Mouse (Mus musculus) kidney, adult 9 months (tissue): ENCODE measurements around the gene Rasal1.

Experiments used
- DNase-seq: peaks from one replicate; pipeline ENCODE4 v3.0.0; 2022

The Rasal1 gene

DNA sequence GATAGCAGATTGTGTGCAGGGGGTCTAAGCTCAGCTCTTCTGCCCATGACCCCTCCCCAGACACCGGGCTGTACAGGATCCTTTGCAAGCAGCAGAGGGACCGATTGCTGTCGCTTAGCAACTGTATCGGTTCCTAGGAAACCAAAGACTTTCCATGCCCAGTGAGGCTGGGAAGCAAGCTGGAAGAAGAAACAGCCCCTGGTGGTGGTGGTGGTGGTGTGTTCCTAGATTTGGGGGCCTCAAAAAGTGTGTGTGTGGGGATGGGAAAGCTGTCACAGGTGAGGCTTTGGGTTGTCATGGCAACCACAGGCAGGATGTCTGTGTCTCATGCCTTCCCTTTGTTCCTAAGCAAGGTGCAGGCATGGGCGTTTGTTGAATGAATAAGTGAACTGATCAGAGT is 12.2 kb downstream of the Rasal1 start:
- DNase-seq, result no peak

DNA sequence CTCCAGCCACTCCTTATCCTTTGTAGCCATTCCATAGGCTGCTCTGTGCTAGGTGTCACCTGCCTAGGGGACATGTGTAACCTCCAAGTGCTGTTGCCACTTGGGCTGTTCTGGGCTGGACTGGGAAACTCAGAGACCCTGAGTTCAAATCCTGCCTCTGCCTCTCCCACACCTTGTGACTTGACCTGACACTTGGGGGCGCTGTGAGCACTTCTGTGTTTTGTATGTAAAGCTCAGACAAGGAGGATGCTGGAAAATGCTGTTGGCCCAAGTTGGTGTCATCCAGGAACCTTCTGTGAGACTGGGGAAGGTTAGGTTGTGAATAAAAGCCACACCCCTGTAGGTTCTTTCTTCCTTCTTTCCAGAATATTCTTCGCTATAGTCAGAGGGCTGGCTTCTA is 16.3 kb downstream of the Rasal1 start:
- no peak for DNase-seq

DNA sequence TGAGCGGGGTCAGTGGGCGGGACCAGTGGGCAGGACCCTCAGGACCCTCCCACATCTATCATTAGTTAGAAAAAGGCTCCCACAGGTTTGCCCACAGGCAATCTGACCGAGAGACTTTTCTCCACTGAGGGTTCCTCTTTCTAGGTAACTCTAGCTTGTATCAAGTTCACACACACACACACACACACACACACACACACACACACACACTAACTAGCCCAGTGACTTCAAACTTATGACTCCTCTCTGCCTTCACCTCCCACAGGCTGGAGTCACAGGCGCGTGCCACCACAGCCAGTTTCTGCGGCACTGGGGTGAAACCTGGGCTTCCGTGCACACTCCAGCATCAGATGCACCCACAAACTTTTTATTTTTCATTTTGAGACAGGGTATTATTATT is 20.1 kb downstream of the Rasal1 start:
- DNase-seq, result no peak

DNA sequence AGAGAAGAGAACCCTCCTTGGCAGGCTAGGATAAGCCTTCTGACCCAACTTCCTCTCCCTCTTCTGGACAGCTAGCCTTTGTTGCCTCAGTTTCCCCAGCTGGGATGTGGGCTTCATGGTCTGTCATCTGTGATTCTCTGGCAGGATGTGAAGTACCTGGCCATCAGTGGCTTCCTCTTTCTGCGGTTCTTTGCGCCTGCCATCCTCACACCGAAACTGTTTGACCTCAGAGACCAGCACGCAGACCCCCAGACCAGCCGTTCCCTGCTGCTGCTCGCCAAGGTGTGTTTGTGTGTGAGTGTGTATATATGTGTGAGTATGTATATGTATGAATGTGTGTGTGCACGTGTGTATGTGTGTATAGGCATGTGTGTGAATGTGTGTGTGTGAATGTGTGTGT is 21.5 kb downstream of the Rasal1 start:
- DNase-seq, result no peak

DNA sequence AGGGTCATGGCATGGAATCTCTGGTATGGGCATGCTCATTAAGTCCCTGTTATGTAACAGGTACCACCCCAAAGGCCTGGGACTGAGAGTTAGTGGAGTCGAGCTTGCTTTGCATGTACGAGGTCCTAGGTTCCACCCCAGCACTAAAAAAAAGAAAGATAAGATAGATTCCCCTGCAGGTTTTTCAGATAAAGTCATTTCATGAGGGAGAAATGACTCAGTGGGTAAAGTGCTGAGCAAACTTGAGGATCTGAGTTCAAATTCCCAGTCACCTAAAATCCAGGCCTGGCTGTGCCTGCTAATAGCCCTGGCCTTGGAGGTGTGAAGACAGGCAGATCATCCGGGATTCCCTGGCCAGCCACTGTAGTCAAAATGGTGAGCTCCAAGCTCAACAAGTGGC is 23.3 kb downstream of the Rasal1 start:
- no peak for DNase-seq

DNA sequence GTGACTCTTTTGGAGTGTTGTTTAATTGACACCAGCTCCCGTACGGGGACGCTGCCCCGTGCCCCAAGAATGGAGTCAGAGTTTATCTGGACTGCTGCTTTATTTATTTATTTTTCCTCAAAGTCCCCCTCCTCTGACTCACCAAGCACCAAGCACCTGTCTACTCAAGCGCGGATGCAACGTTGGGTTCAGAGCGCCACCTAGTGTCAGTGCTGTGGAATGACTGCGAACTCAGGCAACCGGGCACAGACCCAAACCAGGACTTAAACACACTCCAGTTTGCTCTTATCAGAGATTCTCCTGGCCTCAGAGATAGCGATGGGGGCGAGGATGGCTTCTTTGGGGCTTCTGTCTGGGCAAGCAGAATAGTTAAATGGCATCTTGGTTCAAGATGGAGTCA is 25.0 kb downstream of the Rasal1 start:
- peak; percentile 65 for DNase-seq

DNA sequence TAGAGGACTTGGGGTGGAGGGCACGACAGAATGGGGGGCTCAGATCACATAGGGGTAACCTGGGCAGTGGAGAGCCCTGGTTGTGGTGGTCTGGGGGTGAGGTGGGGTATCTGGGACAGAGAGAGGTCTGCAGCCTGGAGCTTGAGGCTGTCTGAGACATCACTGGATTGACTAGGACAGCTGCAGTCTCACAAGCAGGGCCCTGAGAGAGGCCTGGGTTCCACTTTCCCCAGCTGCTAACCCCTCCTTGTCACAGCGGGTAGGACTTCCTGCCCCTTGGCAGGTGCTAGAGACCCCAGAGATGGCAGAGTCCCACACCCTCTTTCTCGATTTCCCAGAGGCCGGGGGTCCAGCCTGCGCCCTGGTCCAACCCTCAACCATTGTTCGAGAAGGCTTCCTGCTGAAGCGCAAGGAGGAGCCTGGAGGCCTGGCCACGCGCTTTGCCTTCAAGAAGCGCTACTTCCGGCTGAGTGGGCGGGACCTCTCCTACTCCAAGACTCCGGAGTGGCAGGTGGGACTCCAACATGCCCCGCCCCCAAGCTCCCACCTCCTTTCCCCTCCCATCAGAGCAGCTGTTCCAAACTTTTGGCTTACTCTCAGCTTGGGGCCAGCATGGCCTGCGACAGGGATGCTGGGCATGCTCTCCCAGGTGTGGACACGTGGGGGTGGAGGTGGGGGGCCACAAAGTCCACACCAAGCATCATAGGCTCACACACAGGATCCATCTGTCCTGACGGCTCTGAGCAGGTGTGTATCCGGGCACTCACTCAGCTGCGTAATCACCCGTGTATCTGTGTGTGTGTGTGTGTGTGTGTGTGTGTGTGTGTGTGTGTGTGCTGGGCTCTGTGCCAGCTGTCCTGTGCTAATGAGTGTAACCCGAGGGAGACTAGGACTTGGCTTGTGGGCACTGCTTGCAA is 25.9 kb downstream of the Rasal1 start:
- DNase-seq, result no peak

DNA sequence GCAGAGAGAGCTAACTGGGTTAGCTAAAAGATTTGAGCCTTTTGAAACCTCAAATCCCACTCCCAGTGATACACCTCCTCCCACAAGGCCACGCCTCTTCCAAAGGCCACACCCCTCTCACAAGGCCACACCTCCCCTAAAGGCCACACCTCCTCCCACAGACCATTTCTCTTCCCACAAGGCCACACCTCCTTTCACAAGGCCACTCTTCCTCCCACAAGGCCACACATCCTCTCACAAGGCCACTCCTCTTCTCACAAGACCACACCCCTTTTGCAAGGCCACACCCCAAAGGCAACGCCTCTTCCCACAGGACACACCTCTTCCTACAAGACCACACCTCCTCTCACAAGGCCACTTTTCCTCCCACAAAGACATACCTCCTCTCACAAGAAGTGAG is 28.9 kb downstream of the Rasal1 start:
- peak; percentile 22 for DNase-seq

DNA sequence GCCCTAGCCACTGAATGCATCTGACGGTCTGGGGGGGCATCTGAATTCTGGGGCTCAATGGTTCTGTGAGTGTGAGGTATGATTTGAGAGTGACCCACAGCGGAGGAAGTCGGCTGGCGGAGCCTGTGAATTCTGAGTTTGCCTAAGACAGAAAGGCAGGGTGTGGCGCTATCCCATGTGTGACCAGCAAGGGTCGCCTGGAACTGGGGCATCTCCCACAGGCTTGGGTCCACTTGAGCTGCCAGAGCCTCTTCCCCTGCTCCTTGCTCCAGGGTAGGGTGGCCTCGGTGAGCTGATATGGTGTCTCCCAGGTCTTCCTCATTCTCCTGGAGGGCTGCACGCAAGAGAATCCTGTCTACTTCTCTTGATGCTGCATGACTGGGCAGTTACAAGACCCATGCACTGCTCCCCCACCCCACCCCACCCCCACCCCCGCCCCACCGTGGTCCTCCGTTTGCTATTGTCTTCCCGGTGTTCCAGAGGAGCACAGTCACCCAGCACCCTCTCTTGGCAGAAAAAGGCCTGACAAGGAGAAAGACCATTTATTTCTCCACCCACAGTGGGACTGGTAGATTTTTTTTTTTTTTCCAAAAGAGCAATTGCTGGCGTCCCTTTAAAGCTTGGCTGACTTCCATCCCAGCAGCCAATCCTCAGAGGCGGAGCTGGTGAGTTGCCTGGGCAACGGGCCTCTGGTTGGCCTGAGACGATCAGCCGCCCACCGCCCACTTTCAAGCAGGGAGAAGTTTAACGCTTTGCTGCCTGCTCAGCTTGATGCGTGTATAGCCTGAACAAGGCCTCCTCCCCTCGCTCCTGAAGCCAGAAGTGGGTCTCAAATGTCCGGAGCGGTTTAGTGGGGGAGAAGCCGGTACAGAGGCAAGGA is 31.3 kb downstream of the Rasal1 start:
- DNase-seq, result peak; percentile 75

DNA sequence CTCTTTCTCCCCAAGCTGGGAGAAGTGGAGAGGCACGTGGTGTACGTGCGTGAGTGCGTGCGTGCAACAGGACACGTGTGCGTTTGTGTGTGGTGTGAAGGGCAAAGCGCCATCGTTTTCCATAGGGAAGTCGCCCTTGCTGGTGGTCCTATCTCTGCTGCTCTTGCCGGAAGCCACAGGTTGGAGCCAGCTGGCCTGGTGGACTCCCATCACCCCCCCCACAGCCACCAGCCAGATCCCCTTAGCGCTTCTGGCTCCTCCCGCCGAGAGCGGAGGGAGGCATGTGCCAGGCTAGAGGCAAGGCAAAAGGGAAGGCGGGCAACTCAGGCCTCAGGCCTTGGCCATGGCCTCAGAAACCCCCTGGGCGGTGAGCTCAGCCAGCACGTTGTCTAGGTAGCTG is 32.3 kb downstream of the Rasal1 start:
- DNase-seq, result no peak

DNA sequence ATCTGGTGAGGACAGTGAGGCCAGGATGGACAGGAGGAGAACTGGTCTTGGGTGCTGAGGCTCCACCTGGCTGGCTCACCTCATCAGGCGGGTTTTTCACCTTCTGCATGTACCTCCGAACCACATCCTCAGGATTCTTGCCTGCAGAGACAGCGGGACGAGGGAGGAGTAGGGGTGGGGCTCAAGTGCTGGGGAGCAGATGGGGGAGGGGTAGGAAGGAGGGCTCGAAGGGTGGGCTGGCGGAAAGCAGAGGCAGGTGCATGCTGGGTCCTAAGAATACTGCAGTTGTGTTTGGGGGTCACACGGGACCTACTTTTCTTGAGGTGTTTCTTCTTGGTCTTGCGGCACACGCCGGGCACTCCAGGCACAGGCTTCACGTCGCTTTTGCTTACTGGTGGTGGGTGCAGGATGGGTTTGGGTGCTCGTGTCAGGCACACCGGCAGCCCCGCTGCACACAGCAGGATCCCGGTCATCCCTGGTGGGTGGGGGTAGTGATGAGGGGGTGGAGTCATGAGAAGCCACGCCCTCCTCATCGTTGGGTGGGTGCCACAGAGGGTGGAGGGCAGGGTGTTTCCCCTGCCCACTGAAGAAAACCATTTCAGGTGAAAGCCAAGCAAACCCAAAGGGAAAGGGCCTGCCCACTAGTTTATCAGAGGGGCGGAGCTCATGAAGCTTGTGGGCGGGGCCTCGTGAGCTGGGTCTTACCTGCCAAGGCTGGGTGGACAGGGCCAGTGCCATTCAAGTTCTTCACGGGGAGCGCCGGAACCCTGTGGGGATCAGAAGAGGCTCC is 34.6 kb downstream of the Rasal1 start:
- DNase-seq, result no peak

DNA sequence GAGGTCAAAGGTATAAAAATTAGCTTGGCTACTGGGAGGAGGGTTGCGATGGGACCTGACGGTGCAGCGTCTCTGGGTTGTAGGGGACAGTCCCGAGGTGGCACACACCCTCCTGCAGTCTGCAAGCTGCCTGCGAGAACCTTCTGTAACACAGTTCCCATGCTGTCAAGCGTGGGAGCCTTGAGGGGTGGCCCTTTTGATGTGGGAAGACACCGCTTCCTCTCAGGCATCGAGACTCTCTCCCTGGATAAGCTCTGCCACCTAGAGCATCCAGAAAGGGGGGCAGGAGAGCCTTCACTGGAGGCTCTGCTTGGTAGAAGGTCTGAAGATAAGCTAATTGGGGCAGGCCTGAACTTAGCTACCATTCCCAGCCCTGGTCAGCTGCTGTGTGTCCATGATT is 37.1 kb downstream of the Rasal1 start:
- no peak for DNase-seq

DNA sequence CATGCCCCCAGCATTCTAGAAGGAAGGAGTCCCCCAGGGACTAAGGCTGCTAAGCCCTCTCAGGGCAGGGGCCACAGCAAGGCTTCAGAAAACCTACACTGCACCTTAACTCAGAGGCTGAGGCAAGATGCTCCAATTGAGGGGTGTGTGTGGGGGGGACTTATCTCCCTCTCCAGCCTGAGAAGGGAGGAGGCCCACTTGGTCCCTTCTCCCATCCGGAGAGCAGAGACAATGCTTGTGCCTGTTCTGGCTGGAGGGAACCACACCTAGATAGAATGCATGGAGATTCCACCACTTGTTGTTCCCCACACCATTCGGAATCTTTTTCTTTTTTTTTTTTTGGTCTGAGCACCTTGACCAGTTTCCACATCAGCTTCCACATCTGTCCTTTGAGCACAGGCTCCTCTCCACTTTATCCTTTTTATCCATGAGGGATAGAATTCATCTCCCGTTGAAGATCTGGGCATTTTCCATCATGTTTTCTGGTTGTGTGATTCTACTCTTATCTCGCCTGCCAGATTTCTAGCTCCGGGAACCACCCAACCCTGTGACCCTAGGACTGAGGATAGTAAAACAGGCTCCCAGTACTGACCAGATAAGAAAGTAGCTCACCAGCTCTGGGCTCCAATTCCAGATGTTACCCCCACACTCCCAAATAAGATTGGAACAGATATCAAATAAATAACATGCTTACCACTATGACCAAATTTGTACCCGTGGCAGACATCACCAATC is 38.3 kb downstream of the Rasal1 start:
- DNase-seq, result no peak

DNA sequence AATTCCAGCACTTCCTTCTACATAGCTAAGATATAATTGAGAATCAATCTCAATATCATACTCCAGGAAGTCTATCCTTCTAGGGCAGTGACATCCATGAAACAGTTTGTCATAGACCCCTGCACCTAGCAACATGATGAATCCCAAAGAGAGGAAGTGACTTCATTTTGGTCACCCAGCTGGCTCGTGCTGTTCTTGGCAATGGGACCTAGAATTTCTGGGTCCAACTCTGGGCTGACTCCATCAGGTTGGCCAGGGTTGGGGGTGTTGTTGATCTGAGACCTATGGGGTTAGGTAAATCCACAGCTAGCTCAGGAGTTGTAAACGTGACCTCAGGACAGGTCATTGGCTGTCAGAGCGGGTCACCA is 38.9 kb downstream of the Rasal1 start:
- DNase-seq, result no peak

DNA sequence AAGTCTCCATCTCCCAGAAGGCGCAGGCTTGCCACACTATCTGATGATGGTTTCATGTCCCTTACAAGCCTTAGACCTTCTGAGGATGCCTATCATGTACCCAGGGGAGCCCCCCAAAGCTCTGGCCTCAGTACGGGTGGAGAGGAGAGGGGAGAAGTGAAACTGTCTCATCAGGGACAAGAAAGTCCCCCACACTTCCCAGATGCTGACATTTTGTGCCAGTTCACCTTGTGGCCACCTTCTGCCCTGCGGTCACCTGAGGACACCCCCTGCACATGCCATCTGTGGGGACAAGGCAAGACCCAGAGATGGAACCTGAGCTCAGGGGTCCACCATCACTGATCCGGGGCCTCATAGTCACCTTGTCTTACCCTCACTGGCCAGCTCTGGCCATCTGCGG is 39.3 kb downstream of the Rasal1 start:
- DNase-seq, result no peak

DNA sequence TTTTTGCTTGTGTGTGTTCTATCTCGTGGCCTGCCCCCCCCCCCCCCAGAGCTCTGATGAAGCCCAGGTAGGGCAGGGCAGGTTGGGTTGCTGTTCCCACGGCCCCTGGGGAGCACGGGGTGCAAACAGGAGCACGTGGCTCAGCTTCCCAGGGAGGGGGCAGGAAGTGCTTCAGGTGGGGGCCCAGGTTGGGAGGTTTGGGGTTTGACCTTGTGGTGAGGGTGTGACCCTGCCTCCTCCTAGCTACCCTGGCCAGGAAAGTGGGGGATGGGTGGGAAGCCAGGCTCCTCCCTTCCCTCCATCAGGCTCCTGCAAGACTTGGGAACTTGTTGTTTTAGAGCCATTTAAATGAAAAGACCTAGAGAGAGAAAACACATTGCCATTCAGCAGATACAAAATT is 39.8 kb downstream of the Rasal1 start:
- DNase-seq, result no peak

DNA sequence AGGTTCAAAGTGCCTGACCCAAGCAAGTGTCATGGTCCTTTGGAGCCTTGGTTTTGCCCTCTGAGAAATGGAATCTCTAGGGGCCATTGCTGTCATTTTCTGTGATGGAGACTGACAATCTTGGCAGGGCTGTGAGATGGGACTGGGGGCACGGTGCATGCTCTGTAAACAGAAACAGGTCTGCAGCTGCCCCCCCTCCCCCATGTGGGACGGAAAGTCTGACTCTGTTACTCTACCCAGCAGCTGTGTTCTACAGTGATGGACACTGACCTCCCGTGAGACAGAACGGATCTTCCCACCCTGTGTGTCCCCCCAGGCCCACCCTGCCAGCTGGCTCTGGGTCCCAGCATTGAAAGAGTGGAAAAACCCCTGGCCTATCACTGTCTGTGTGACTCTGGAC is 41.8 kb downstream of the Rasal1 start:
- no peak for DNase-seq

DNA sequence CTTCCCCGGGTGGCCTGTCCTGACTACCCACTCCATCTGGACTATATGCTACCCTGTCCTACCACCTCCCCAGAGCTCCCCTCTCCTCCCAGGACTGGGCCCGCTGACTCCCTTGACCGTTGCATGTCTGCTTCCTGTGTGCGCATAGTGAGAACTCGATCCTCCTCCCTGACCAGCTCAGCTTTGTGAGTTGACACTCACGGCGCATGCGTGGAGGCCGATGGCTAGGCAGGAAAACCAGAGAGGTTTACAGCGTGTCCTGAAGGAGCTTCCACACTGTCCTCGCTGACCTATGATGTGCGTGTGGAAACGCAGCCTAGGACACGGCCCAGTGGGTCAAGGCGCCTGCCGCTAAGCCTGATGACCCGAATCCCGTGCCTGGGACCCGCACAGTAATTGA is 43.4 kb downstream of the Rasal1 start:
- no peak for DNase-seq

DNA sequence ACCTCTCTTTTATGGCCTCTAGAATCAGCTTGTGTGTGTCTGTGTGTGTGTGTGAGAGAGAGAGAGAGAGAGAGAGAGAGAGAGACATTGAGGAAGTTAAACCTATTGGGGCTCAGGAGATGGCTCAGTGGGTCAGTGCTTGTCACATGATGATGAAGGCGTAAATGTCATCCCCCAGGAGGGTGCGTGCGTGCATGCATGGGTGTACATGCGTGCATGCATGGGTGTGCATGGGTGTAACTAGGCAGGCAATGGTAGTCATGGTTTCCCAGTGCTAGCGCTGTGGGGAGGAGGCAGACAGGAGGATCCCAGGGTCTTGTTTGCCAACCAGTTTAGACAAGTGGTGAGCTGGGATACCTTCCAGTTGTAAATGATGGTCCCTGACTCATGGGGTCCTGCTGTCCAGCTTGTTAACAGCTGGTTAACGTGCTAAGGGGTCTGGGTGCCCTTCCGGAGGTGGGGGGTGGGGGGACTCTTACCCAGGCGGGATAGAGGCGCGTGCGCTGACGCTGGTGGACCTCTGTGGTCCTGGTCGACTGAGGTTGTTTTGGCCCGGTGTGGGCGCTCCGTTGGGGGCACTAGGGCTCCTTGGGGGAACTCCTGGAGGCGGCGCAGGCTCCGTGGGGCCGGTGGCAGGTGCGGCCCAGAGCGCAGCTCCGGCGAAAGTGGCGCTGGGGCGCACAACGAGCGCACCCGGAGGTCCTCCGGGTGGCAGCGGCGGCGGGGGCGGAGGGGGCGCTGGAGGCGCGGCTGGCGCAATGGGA is 45.5 kb downstream of the Rasal1 start:
- no peak for DNase-seq

DNA sequence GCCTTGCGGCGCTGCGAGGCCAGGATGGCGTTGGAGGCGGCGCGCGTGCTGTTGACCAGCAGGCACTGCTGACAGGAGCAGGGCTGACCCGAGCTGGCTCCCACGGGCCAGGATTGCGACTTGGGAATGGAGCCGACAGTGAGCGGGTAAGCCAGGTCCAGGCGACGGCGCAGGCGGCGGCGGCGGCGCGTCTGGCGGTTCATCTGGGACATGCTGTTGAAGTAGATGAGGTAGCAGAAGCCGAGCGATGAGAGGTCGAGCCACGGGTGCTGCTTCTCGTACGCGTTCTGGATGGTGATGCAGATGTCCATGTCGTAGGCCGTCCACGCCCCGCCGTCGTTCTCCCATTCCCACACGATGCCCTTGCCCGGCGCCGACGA is 46.1 kb downstream of the Rasal1 start:
- no peak for DNase-seq

DNA sequence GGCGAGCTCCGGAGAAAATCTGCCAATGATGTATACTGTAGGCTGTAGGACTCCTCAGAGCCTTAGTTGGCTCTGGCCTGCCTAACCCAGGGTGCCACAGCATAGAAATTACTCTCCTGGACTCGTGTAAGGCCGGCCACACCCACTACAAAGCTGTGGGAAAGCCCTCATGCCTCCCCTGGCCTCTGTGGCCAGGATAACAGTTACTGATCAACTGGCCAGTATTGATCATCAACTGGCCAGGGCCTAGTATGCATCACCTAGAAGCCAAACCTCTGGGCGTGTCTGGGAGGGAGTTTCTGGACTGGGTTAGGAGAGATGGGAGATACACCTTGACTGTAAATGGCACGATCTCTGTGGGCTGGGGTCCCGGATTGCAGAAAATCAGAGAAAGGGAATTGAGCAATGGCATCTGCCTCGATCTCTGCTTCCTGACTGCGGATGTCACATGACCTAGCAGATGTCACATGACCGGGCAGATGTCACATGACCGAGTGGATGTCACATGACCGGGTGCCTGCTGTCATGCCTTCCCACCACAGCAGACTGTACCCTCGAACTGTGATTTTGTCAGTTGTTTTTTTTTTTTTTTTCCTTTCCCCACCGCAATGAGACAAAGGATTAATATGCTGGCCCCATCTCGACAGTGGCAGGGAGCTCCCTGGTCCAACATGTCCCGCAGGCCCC is 47.6 kb downstream of the Rasal1 start:
- no peak for DNase-seq
